Mouse (Mus musculus): ENCODE data around the gene Ispd. TPM values are rescaled to one million over a fixed set of nuclear protein-coding genes. Genes with fewer than 3 reads are reported as not detected.

The Ispd gene
- polyA plus RNA-seq, 1 experiment from 2014 or later = 7.2 TPM

DNA sequence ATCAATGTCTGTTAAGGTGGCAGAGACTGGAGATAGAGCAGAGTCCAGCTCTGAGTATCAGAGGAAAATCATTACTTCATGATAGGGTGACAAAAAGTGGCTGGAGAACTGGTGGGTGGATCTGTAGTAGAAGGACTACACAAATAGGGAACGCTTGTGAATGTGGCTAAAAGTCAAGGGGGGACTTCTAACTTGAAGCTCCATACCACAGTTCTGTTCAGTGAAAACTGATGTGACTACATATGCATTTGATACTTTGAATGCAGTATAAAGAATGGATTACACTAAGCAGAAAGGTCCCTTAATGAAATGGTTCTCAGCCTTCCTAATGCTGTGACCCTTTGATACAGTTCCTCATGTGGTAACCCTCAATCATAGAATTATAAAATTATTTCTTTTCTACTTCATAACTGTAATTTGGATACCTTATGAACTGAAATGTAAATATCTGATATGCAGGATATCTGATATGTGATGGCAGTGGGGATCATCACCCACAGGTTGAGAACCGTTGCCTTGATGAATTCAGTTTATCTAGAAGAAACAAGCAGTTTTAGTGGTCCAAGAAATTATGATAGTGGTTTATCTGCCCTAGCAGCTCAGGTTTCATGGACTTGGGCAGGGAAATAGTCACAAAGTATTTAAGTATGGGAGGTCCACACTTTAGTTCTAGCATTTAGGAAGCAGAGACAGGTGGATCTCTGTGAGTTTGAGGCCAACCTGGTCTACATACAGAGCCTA is 152.1 kb downstream of the Ispd start:
- 94% methylated on average over 2 of the region's 2 CpGs for WGBS
- H3K4me3 ChIP-seq = no peak overlapping the region
- no peaks in the 10 kb centered on the region for H3K36me3 ChIP-seq

GRCm38 (mm10) chr12:36534589-36534988 is 153.3 kb downstream of the Ispd start:
- H3K4me3 ChIP-seq = no peak overlapping the region
- no peak overlapping the region for H3K27ac ChIP-seq (replicated peaks)
- H3K27me3 ChIP-seq (ENCODE audit: low read depth, poor library complexity, severe bottlenecking) = no peaks in the 10 kb centered on the region
- no peak for DNase-seq (ENCODE audit: low spot score)
- 90% methylated on average over 5 of the region's 5 CpGs for WGBS
- no peaks in the 10 kb centered on the region for H3K36me3 ChIP-seq
- H3K9me3 ChIP-seq (replicated peaks) = no peaks in the 10 kb centered on the region
- no peaks in the 10 kb centered on the region for H3K4me1 ChIP-seq

More for the DNA sequence above, 152.1 kb downstream of the Ispd start:
- no peak for DNase-seq (ENCODE audit: low spot score)
- Histone ChIP-seq H3K9me3 (replicated peaks) (no peaks in the 10 kb centered on the region), H3K27me3 (ENCODE audit: low read depth, poor library complexity, severe bottlenecking) (no peaks in the 10 kb centered on the region), H3K27ac (replicated peaks) (no peak overlapping the region), H3K4me1 (no peaks in the 10 kb centered on the region)

DNA sequence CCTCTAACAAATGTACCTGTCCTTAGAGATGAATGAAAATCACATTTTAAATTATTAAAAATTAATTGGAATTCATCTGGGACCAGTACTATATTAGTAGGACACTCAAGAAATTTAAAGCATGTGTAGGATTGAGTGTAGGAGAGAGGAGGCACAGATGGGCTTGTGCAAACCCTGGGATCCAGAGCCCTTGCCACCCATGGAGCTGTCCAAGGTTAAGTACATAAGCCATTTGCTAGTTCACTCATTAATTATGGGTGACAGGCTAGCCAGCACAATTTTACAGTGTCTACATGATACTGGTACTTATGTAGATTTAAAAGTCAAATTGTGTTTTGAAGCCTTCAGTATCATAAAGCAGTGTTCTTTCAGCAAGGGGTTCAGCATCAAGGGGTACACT is 164.1 kb downstream of the Ispd start:
- DNase-seq (ENCODE audit: low spot score) = no peak
- Histone ChIP-seq H3K4me1 (no peaks in the 10 kb centered on the region), H3K27me3 (ENCODE audit: low read depth, poor library complexity, severe bottlenecking) (no peaks in the 10 kb centered on the region), H3K36me3 (no peaks in the 10 kb centered on the region), H3K9me3 (replicated peaks) (no peaks in the 10 kb centered on the region), H3K27ac (replicated peaks) (no peak overlapping the region), H3K4me3 (no peak overlapping the region)

- Histone ChIP-seq H3K9me3 (replicated peaks) (no peaks in the 10 kb centered on the region), H3K4me1 (no peaks in the 10 kb centered on the region), H3K27ac (replicated peaks) (no peak overlapping the region), H3K36me3 (no peaks in the 10 kb centered on the region), H3K4me3 (no peak overlapping the region), H3K27me3 (ENCODE audit: low read depth, poor library complexity, severe bottlenecking) (no peaks in the 10 kb centered on the region)
- WGBS = 91% methylated on average over 9 of the region's 9 CpGs
- no peak for DNase-seq (ENCODE audit: low spot score)
Measured at GRCm38 (mm10) chr12:36549474-36549873, 168.2 kb downstream of the Ispd start.

- no peaks in the 10 kb centered on the region for H3K9me3 ChIP-seq (replicated peaks)
- H3K27me3 ChIP-seq (ENCODE audit: low read depth, poor library complexity, severe bottlenecking) = no peaks in the 10 kb centered on the region
- no peaks in the 10 kb centered on the region for H3K36me3 ChIP-seq
- H3K4me3 ChIP-seq = no peak overlapping the region
- no peak for DNase-seq (ENCODE audit: low spot score)
- H3K4me1 ChIP-seq = no peaks in the 10 kb centered on the region
- WGBS = 97% methylated on average over 1 of the region's 1 CpGs
- H3K27ac ChIP-seq (replicated peaks) = no peak overlapping the region
Measured at GRCm38 (mm10) chr12:36554697-36555096, 173.4 kb downstream of the Ispd start.

- WGBS = 88% methylated on average over 2 of the region's 2 CpGs
- H3K36me3 ChIP-seq = no peaks in the 10 kb centered on the region
- no peaks in the 10 kb centered on the region for H3K4me1 ChIP-seq
- H3K27ac ChIP-seq (replicated peaks) = no peak overlapping the region
- no peaks in the 10 kb centered on the region for H3K9me3 ChIP-seq (replicated peaks)
- H3K4me3 ChIP-seq = no peak overlapping the region
- DNase-seq (ENCODE audit: low spot score) = no peak
- H3K27me3 ChIP-seq (ENCODE audit: low read depth, poor library complexity, severe bottlenecking) = no peaks in the 10 kb centered on the region
Measured at GRCm38 (mm10) chr12:36564146-36564545, 182.9 kb downstream of the Ispd start.

DNA sequence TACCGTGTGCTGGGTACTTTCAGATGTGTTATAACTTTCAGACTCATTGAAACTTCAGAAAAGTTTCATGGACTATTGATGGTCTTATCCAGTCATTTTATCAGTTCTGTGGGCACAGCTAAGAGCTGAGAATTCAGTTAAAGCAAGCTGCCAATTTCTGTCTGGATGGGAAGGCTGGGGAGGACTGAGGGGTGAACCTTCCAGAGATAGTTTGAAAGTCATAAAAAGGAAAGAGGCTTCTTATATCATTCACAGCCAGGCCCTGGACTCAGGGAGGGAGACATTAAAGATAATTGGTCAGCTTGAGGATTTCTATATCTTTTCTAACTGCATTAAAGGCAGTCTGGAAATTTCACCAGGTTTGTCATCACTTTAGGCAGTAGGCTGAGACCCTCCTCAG is 185.7 kb downstream of the Ispd start:
- WGBS = 100% methylated on average over 1 of the region's 1 CpGs
- H3K9me3 ChIP-seq (replicated peaks) = no peaks in the 10 kb centered on the region
- H3K4me3 ChIP-seq = no peak overlapping the region
- no peaks in the 10 kb centered on the region for H3K4me1 ChIP-seq
- no peaks in the 10 kb centered on the region for H3K27me3 ChIP-seq (ENCODE audit: low read depth, poor library complexity, severe bottlenecking)
- no peak for DNase-seq (ENCODE audit: low spot score)
- H3K36me3 ChIP-seq = no peaks in the 10 kb centered on the region
- no peak overlapping the region for H3K27ac ChIP-seq (replicated peaks)

GRCm38 (mm10) chr12:36570414-36571095 is 189.3 kb downstream of the Ispd start:
- H3K27me3 ChIP-seq (ENCODE audit: low read depth, poor library complexity, severe bottlenecking) = no peaks in the 10 kb centered on the region
- WGBS = 83% methylated on average over 4 of the region's 4 CpGs
- DNase-seq (ENCODE audit: low spot score) = no peak
- H3K27ac ChIP-seq (replicated peaks) = no peak overlapping the region
- H3K36me3 ChIP-seq = no peaks in the 10 kb centered on the region
- no peaks in the 10 kb centered on the region for H3K9me3 ChIP-seq (replicated peaks)
- H3K4me3 ChIP-seq = no peak overlapping the region
- no peaks in the 10 kb centered on the region for H3K4me1 ChIP-seq

- Histone ChIP-seq H3K36me3 (no peaks in the 10 kb centered on the region), H3K4me3 (no peak overlapping the region), H3K27me3 (ENCODE audit: low read depth, poor library complexity, severe bottlenecking) (no peaks in the 10 kb centered on the region), H3K27ac (replicated peaks) (no peak overlapping the region), H3K4me1 (no peaks in the 10 kb centered on the region), H3K9me3 (replicated peaks) (no peaks in the 10 kb centered on the region)
- WGBS = 79% methylated on average over 3 of the region's 3 CpGs
- DNase-seq (ENCODE audit: low spot score) = no peak
Measured at GRCm38 (mm10) chr12:36584828-36585227, 203.6 kb downstream of the Ispd start.

DNA sequence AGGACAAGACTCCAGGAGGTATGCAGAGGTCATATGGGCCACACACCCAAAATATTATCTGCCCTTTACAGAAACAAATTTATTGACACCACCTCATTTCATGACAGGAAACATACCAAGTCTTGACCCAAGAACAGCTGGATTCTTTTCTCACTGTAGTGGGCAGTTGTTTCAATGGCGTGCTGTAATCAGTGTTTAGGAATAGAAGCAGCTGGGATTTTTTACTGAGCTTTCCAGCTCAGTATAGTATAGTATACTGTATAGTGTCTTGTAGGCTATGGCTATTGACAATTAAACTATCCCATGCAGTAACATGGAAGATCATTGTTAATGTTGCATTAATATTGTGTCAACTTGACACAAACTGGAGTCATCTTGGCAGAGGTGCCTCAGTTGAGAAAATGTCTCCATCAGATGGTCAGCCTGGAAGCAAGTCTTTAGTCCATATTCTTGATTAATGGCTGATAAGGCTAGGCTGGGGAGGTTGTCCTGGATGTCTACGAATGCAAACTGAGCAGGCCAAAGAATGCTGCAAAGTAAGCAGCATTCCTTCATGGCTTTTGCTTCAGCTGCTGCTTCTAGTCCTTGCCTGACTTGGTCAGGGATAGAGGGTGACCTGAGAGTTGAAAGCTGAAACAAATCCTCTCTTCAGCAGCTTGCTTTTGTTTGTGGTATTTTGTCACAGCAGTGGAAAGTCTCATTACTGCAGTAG is 216.4 kb downstream of the Ispd start:
- Histone ChIP-seq H3K4me1 (no peaks in the 10 kb centered on the region), H3K4me3 (no peak overlapping the region)

GRCm38 (mm10) chr12:36621960-36622736 is 240.9 kb downstream of the Ispd start:
- no peaks in the 10 kb centered on the region for H3K4me1 ChIP-seq
- 82% methylated on average over 7 of the region's 7 CpGs for WGBS
- no peaks in the 10 kb centered on the region for H3K36me3 ChIP-seq
- no peak for DNase-seq (ENCODE audit: low spot score)
- no peaks in the 10 kb centered on the region for H3K9me3 ChIP-seq (replicated peaks)
- H3K27me3 ChIP-seq (ENCODE audit: low read depth, poor library complexity, severe bottlenecking) = no peaks in the 10 kb centered on the region
- no peak overlapping the region for H3K27ac ChIP-seq (replicated peaks)
- H3K4me3 ChIP-seq = no peak overlapping the region

More for the DNA sequence above, 216.4 kb downstream of the Ispd start:
- H3K27me3 ChIP-seq (ENCODE audit: low read depth, poor library complexity, severe bottlenecking) = no peaks in the 10 kb centered on the region
- no peak overlapping the region for H3K27ac ChIP-seq (replicated peaks)
- no peaks in the 10 kb centered on the region for H3K36me3 ChIP-seq
- 81% methylated on average over 2 of the region's 2 CpGs for WGBS
- DNase-seq (ENCODE audit: low spot score) = no peak
- H3K9me3 ChIP-seq (replicated peaks) = no peaks in the 10 kb centered on the region

- no peaks in the 10 kb centered on the region for H3K4me1 ChIP-seq
- DNase-seq (ENCODE audit: low spot score) = no peak
- H3K27ac ChIP-seq (replicated peaks) = no peak overlapping the region
- no peaks in the 10 kb centered on the region for H3K27me3 ChIP-seq (ENCODE audit: low read depth, poor library complexity, severe bottlenecking)
- no peaks in the 10 kb centered on the region for H3K36me3 ChIP-seq
- no peaks in the 10 kb centered on the region for H3K9me3 ChIP-seq (replicated peaks)
- H3K4me3 ChIP-seq = no peak overlapping the region
Measured at GRCm38 (mm10) chr12:36627204-36627603, 246.0 kb downstream of the Ispd start.

All from midbrain, embryonic 10.5 days (tissue).